Mouse (Mus musculus): ENCODE data around the gene Tmem123.

The Tmem123 gene

GRCm38 (mm10) chr9:7824916-7825315, 61.1 kb downstream of the Tmem123 start:
- no peak for DNase-seq (ENCODE audit: low spot score in 2 of 2)

DNA sequence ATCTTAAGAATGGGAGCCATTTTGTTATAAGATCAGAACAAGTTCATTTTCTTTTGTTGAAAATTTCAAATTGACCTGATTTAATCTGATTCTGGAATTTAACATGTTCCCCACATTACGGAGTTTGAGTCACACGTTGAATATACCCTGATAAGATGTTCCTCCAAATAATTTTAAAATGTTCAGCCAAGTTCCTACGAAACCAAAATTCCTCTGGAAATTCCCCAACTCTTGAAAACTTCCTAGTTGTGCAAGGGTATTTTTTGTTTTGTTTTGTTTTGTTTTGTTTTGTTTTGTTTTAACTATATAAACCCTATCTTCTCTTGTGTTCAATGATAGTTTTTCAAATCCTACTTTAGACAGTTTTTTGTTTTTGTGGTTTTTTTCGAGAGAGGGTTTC, 64.9 kb downstream of the Tmem123 start:
- no peak for DNase-seq (ENCODE audit: low spot score in 2 of 2)

DNA sequence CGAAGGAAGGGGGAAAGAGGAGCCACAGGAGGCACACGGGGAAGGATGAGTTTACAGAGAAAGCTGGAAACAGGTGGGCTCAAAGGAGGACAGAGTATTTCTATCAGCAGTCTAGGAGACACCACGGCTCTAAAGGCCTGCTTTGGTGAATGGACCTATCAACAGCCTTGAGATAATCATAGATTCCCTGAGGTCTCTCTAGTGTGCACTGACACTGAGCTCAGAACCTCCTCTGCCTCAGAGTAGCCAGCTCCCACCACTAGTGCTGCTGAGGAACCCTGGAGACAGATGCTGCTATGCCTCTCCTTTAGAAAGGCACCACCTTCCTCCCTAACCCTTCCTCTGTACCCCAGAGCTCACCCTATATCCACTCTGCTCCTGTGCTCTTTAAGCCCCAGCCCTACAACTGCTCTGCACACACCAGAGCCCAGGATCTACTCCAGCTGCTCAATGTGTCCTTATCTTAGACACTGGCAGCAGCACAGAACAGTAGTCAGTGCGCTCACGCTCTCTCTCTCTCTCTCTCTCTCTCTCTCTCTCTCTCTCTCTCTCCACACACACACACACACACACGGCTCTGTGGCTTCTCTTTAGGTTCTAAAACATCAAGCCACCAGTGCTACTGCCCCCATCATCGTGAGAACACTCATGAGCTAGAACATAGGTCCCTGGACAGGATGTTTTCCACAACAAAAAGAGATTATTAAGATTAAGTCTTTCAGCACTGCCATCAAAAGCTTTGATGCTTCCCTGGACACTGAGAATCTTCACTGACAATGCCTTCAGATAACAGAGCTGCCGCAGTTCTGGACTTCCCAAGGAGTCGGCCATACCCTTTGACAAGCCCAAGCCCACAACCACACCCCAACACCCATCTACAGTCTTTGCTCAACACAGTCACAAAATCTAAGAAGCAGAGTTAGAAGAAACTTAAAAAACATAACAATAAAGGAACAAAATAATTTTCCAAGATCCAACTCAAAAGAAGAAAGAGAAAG, 66.0 kb downstream of the Tmem123 start:
- DNase-seq (ENCODE audit: low spot score in 2 of 2), result no peak

GRCm38 (mm10) chr9:7833421-7833820, 69.6 kb downstream of the Tmem123 start:
- no peak for DNase-seq (ENCODE audit: low spot score in 2 of 2)

GRCm38 (mm10) chr9:7835302-7835701, 71.5 kb downstream of the Tmem123 start:
- DNase-seq (ENCODE audit: low spot score in 2 of 2), result no peak

GRCm38 (mm10) chr9:7836331-7836730, 72.5 kb downstream of the Tmem123 start:
- peak in 1 of 2 experiments; percentile 20 for DNase-seq (ENCODE audit: low spot score in 2 of 2)

DNA sequence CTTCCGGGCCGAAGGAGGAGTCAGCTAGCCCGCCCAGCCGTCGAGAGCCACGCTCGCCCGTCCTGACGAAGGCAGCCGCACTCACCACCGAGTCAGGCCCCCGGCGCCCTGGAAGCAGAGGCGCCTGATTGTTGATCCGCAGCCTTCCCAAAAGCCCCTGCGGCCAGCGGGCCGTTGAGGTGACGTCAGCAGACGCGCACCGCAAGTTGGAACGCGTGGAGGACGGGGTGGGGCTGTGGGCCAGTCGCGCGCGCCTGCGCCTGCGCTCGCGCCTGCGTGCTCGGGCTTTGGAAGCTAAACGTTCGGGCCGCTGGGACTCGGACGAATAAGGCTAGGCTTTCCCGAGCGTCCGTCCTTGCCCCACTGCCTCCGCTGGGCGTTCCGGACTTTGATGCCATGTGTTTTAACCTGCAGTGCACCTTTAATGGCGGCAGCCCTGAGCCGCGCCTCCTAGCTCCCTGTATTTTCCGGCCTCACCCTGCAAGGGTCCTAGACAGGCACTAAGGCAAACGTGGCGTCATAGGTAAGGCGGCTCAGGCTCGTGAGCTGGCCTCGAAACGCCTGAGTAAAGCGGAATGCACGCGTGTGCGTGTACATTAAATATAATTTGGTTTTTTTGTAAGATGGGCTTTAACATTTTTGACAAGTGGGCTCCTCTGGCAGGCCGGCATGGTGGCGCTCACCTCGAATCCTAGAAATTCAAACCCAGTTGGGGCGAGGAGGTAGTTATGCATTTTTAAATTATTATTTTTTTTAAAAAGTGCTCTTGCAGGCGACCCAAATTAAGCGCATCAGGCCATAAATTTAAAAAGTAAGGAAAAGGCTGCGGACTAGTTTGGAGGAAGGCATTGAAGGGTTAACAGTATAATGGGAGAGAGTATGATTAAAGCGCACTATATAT, 73.3 kb downstream of the Tmem123 start, which contains the start of gene Birc2:
Gene Birc2, minus strand, starts transcription at position 160 of the 901 bp plus-strand sequence.
- DNase-seq (ENCODE audit: low spot score in 2 of 2), result peak; percentile 90 to 96

- no peak for DNase-seq (ENCODE audit: low spot score in 2 of 2)
Observed at GRCm38 (mm10) chr9:7837806-7838440, 74.1 kb downstream of the Tmem123 start.

- no peak for DNase-seq (ENCODE audit: low spot score in 2 of 2)
Observed at GRCm38 (mm10) chr9:7841221-7841620, 77.4 kb downstream of the Tmem123 start.
